In genomic region chr5:99723941-99724340, GRCm38 (mm10) we compare ENCODE assay signal across 22 mouse cellular contexts. TPM values are rescaled to one million over a fixed set of nuclear protein-coding genes. Genes with fewer than 3 reads are reported as not detected.
A peak's percentile ranks its signal among the peaks of the same experiment; 100 is the strongest.
DNase-seq lines count a peak whose midpoint lies in the region; ATAC-seq and TF ChIP-seq lines count a peak whose summit lies in the region.
"Had no signal": no experiment of that assay in that cellular context is flagged by ENCODE, and none has a peak within 500 bp of the region (broad histone marks: within the 10 kb centered on the region; RNA-seq: fewer than 3 reads in every experiment).

No protein-coding gene starts in this region.

- 0 out of 2 replicates have a peak, but pooled peaks cover 6% of the 10 kb centered on the region for H3K27me3 ChIP-seq in forebrain, embryonic 14.5 days (replicated peaks; ENCODE audit: control insufficient read depth, insufficient read depth, low read length)
- peaks cover 55% of the 10 kb centered on the region for H3K27me3 ChIP-seq in forebrain, embryonic 10.5 days (ENCODE audit: poor library complexity, severe bottlenecking)
- no peaks in the 10 kb centered on the region for H3K27me3 ChIP-seq in heart, embryonic 14.5 days (ENCODE audit: control insufficient read depth, insufficient read depth, low read length)
- H3K27me3 ChIP-seq in heart, postnatal 0 days (ENCODE audit: control insufficient read depth, insufficient read depth, low read length), result no peaks in the 10 kb centered on the region
- H3K27me3 ChIP-seq in lung, embryonic 16.5 days (ENCODE audit: control insufficient read depth, insufficient read depth, low read depth, low read length), result no peaks in the 10 kb centered on the region; the same call in 1 of the 2 replicates
- H3K27me3 ChIP-seq: heart, embryonic 12.5 days had no signal

- 62% methylated on average over 6 of the region's 6 CpGs for WGBS in forebrain, embryonic 14.5 days
- WGBS in forebrain, embryonic 10.5 days, result 88% methylated on average over 6 of the region's 6 CpGs
- 55% methylated on average over 6 of the region's 6 CpGs for WGBS in heart, embryonic 14.5 days
- WGBS in heart, postnatal 0 days, result 41% methylated on average over 6 of the region's 6 CpGs
- 54% methylated on average over 6 of the region's 6 CpGs for WGBS in lung, embryonic 16.5 days
- 72% methylated on average over 6 of the region's 6 CpGs for WGBS in lung, adult 2 months

- peak; percentile 49 for DNase-seq in forebrain, embryonic 14.5 days (ENCODE audit: low spot score)
- DNase-seq in forebrain, embryonic 10.5 days (ENCODE audit: extremely low spot score, low spot score), result no peak
- DNase-seq in heart, postnatal 14 days, result no peak
- peak; percentile 24 for DNase-seq in heart, postnatal 0 days (ENCODE audit: low spot score)
- no peak for DNase-seq in heart, postnatal 36 days
- DNase-seq in lung, adult 2 months, result no peak
- DNase-seq: adrenal gland, adult 8-10 months; adrenal gland, postnatal 25 days; cerebellum, adult 18-20 months; cerebellum, adult 9-10 months; cerebellum, postnatal 14 days; gastrocnemius, postnatal 25 days; kidney, adult 18-20 months had no signal

- peaks cover 4% of the 10 kb centered on the region; the same call in 1 of the 2 replicates for H3K4me1 ChIP-seq in forebrain, embryonic 14.5 days (ENCODE audit: control insufficient read depth, insufficient read depth, low read length)
- peaks cover 24% of the 10 kb centered on the region for H3K4me1 ChIP-seq in forebrain, embryonic 10.5 days
- H3K4me1 ChIP-seq in heart, embryonic 14.5 days (ENCODE audit: control insufficient read depth in 2 of 2, insufficient read depth in 2 of 2, low read length in 2 of 2), result peaks cover 8 to 10% of the 10 kb centered on the region in 2 experiments; a peak in 3 of 4 replicates
- peaks cover 3% of the 10 kb centered on the region; the same call in 1 of the 2 replicates for H3K4me1 ChIP-seq in heart, postnatal 0 days (ENCODE audit: control insufficient read depth, insufficient read depth)
- peaks cover 7% of the 10 kb centered on the region for H3K4me1 ChIP-seq in lung, embryonic 16.5 days (replicated peaks; ENCODE audit: control insufficient read depth, insufficient read depth, low read length)
- H3K4me1 ChIP-seq in lung, adult 2 months (ENCODE audit: control insufficient read depth, insufficient read depth, low read length), result no peaks in the 10 kb centered on the region

- H3K27ac ChIP-seq in forebrain, embryonic 14.5 days (ENCODE audit: low read depth, low read length), result no peak overlapping the region
- H3K27ac ChIP-seq in forebrain, embryonic 10.5 days, result no peak overlapping the region
- H3K27ac ChIP-seq in heart, embryonic 14.5 days (replicated peaks in 1 of 2; ENCODE audit: control insufficient read depth in 1 of 2, insufficient read depth in 1 of 2, low read depth in 2 of 2, low read length in 2 of 2), result 0 out of 4 replicates have a peak overlapping the region, but pooled peaks of 1 of the 2 experiments have one; percentile 10
- H3K27ac ChIP-seq in heart, postnatal 0 days (ENCODE audit: low read depth), result no peak overlapping the region
- no peak overlapping the region for H3K27ac ChIP-seq in lung, embryonic 16.5 days (ENCODE audit: low read length)
- H3K27ac ChIP-seq: forebrain, embryonic 15.5 days; hindbrain, embryonic 14.5 days; hindbrain, postnatal 0 days had no signal

- no peak for ATAC-seq in forebrain, embryonic 14.5 days
- 0 out of 2 replicates have a peak, but pooled peaks have one; percentile 36 for ATAC-seq in heart, embryonic 14.5 days (ENCODE audit: insufficient number of reproducible peaks, insufficient read depth, low FRiP score, low read depth)
- peak; percentile 68 for ATAC-seq in heart, postnatal 0 days (ENCODE audit: insufficient read depth, low read depth)
- ATAC-seq in lung, embryonic 16.5 days (ENCODE audit: low read depth), result peak; percentile 83
- ATAC-seq: activated CD4-positive, CD25-positive, alpha-beta regulatory T cell, adult 4 months; forebrain, embryonic 15.5 days; hindbrain, postnatal 0 days; inflammation-experienced regulatory T-cells, adult 6 months; intestine, embryonic 16.5 days had no signal

- no peak for TF ChIP-seq POLR2A in lung, adult 2 months (IDR thresholded peaks at IDR 0.05; ENCODE audit: borderline replicate concordance, extremely low read depth, low read depth, low read length)

- H3K9me3 ChIP-seq in forebrain, embryonic 14.5 days (replicated peaks; ENCODE audit: control insufficient read depth, low read length), result no peaks in the 10 kb centered on the region
- H3K9me3 ChIP-seq in forebrain, embryonic 10.5 days, result no peaks in the 10 kb centered on the region
- H3K9me3 ChIP-seq in heart, embryonic 14.5 days (ENCODE audit: control insufficient read depth, low read length), result no peaks in the 10 kb centered on the region
- no peaks in the 10 kb centered on the region for H3K9me3 ChIP-seq in heart, postnatal 0 days (replicated peaks; ENCODE audit: control insufficient read depth, low read length)
- H3K9me3 ChIP-seq in lung, embryonic 16.5 days (ENCODE audit: control insufficient read depth, low read length), result no peaks in the 10 kb centered on the region
- H3K9me3 ChIP-seq: forebrain, embryonic 15.5 days; heart, embryonic 12.5 days had no signal

- no peak overlapping the region for H3K4me2 ChIP-seq in forebrain, embryonic 14.5 days (ENCODE audit: low read length)
- 0 out of 2 replicates have a peak overlapping the region, but pooled peaks have one; percentile 7 for H3K4me2 ChIP-seq in heart, embryonic 14.5 days (ENCODE audit: low read length)
- peak overlapping the region; percentile 21; the same call in 1 of the 2 replicates for H3K4me2 ChIP-seq in heart, postnatal 0 days (ENCODE audit: low read depth, low read length)
- no peak overlapping the region for H3K4me2 ChIP-seq in lung, embryonic 16.5 days (ENCODE audit: low read depth, low read length)
- H3K4me2 ChIP-seq: forebrain, embryonic 15.5 days; heart, embryonic 12.5 days; hindbrain, embryonic 14.5 days had no signal

- no peaks in the 10 kb centered on the region for H3K36me3 ChIP-seq in forebrain, embryonic 14.5 days (ENCODE audit: control insufficient read depth, insufficient read depth, low read length)
- H3K36me3 ChIP-seq in forebrain, embryonic 10.5 days (replicated peaks), result no peaks in the 10 kb centered on the region
- no peaks in the 10 kb centered on the region for H3K36me3 ChIP-seq in heart, embryonic 14.5 days (ENCODE audit: control insufficient read depth, insufficient read depth, low read length)
- H3K36me3 ChIP-seq in heart, postnatal 0 days (replicated peaks; ENCODE audit: control insufficient read depth, insufficient read depth, low read length), result no peaks in the 10 kb centered on the region
- H3K36me3 ChIP-seq in lung, embryonic 16.5 days (ENCODE audit: control insufficient read depth, insufficient read depth, low read length), result no peaks in the 10 kb centered on the region
- H3K36me3 ChIP-seq: forebrain, embryonic 15.5 days; heart, embryonic 12.5 days had no signal

- TF ChIP-seq CTCF in heart, postnatal 0 days (IDR thresholded peaks at IDR 0.05; ENCODE audit: low read depth), result no peak
- no peak for TF ChIP-seq CTCF in lung, adult 2 months (IDR thresholded peaks at IDR 0.05; ENCODE audit: insufficient read depth, low read length)

- TF ChIP-seq EP300 in heart, postnatal 0 days (IDR thresholded peaks at IDR 0.05; ENCODE audit: low read depth), result no peak; the same call in 1 of the 2 replicates

- intact Hi-C loops in heart, postnatal 14 days (cut with DNase I), result no loop called here
- intact Hi-C loops in heart, postnatal 36 days (cut with DNase I), result no loop called here

- no peak overlapping the region for H3K4me3 ChIP-seq in forebrain, embryonic 14.5 days (ENCODE audit: low read depth, low read length)
- no peak overlapping the region for H3K4me3 ChIP-seq in forebrain, embryonic 10.5 days
- H3K4me3 ChIP-seq in heart, embryonic 14.5 days (ENCODE audit: control insufficient read depth in 1 of 2, insufficient read depth in 1 of 2, low read depth in 1 of 2, low read length in 2 of 2), result no peak overlapping the region
- H3K4me3 ChIP-seq in heart, postnatal 0 days (ENCODE audit: low read depth, low read length), result no peak overlapping the region
- H3K4me3 ChIP-seq in lung, embryonic 16.5 days (ENCODE audit: low read length), result no peak overlapping the region
- no peak overlapping the region for H3K4me3 ChIP-seq in lung, adult 2 months (replicated peaks; ENCODE audit: extremely low read depth, low read depth, low read length)
- H3K4me3 ChIP-seq: forebrain, embryonic 15.5 days; heart, embryonic 12.5 days had no signal

- H3K9ac ChIP-seq in forebrain, embryonic 14.5 days (ENCODE audit: low read length), result no peak overlapping the region
- no peak overlapping the region for H3K9ac ChIP-seq in heart, embryonic 14.5 days (ENCODE audit: low read length)
- H3K9ac ChIP-seq in heart, postnatal 0 days (replicated peaks; ENCODE audit: low read depth, low read length), result no peak overlapping the region
- H3K9ac ChIP-seq in lung, embryonic 16.5 days (ENCODE audit: low read length), result no peak overlapping the region
- H3K9ac ChIP-seq: forebrain, embryonic 15.5 days; heart, embryonic 12.5 days; hindbrain, embryonic 14.5 days had no signal

RNA-seq across cellular contexts. Expression of gene Rasgef1b, which starts 4.9 kb away (rescaled TPM):
- 97.5 and 105 TPM in 2 replicates for polyA plus RNA-seq in forebrain, embryonic 14.5 days (2014; fragmentation: Nextera tagmentation; extraction: Ambion mirVana)
- polyA plus RNA-seq in forebrain, embryonic 10.5 days (2016; fragmentation: Nextera tagmentation; extraction: Ambion mirVana), result 8.4 and 9.5 TPM in 2 replicates
- polyA plus RNA-seq in heart, embryonic 14.5 days (2014; fragmentation: Nextera tagmentation; extraction: Ambion mirVana), result 42.4 and 45.9 TPM in 2 replicates
- total RNA-seq in heart, postnatal 14 days (2021), result 10 to 100 TPM; 10.3 to 12.3 TPM
- 21.4 and 29.8 TPM in 2 replicates for total RNA-seq in heart, postnatal 0 days (2014; rRNA removed; ENCODE audit: low replicate concordance)
- polyA plus RNA-seq in heart, postnatal 0 days (2015; fragmentation: Nextera tagmentation; extraction: Ambion mirVana), result 18.7 and 19.0 TPM in 2 replicates
- 10 to 100 TPM; 11.3 to 11.5 TPM for total RNA-seq in heart, postnatal 36 days (2021)
- 17.3 and 18.1 TPM in 2 replicates for polyA plus RNA-seq in lung, embryonic 16.5 days (2015; fragmentation: Nextera tagmentation; extraction: Ambion mirVana)
- polyA plus RNA-seq in lung, adult 2 months (2012; rRNA removed), result 13.5 and 13.7 TPM in 2 replicates

Comparison
In these comparisons a context has a peak if more than half of its experiments do, and no peak if none do; other contexts are left out.
1. DNase-seq: peak in forebrain, embryonic 14.5 days (single experiment) and heart, postnatal 0 days (single experiment); none in forebrain, embryonic 10.5 days (single experiment), heart, postnatal 14 days (0 of 2), heart, postnatal 36 days (0 of 2) and lung, adult 2 months (single experiment).
2. H3K4me2 ChIP-seq: peak in heart, embryonic 14.5 days (single experiment) and heart, postnatal 0 days (single experiment); none in forebrain, embryonic 14.5 days (single experiment) and lung, embryonic 16.5 days (single experiment).